8 mouse cellular contexts compared by ENCODE assay signal in the genomic region with DNA sequence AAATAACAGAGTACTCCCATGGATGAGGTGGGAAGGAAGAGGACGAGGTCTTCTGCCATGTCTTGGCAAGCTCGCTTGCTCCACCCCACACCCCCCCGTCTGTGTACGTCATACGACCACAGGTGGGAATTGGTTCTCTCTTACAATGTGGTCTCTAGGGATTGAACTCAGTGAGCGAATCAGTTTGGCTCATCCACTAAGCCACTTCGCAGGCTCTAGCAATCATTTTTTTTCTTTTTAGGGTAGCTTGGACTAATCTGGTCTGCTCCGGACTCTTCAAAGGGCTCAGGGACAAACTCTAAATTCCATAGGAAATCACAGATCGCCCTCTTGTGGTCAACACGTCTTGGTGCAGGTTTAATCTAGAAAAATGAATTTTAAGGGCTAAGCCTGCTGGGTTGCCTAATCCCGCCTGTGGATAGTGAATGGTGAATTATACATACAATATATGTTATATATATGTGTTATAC. TPM values are rescaled to one million over a fixed set of nuclear protein-coding genes. Genes with fewer than 3 reads are reported as not detected.
DNase-seq lines count a peak whose midpoint lies in the region; ATAC-seq lines count a peak whose summit lies in the region.

No protein-coding gene starts in this region.

- peak overlapping the region; percentile 62 for H3K4me2 ChIP-seq in heart, embryonic 15.5 days
- H3K4me2 ChIP-seq in stomach, embryonic 14.5 days (replicated peaks; ENCODE audit: low read depth, low read length), result peak overlapping the region; percentile 42

- H3K4me3 ChIP-seq in heart, embryonic 15.5 days, result peak overlapping the region; percentile 43
- H3K4me3 ChIP-seq in stomach, embryonic 14.5 days (ENCODE audit: low read depth, low read length), result peak overlapping the region; percentile 16; the same call in 1 of the 2 replicates

- DNase-seq in adrenal gland, adult 8-10 months, result peak; percentile 23
- DNase-seq in adrenal gland, postnatal 4 days (ENCODE audit: low spot score in 2 of 2), result no peak
- peak; percentile 95 for DNase-seq in MN1 (ENCODE audit: low spot score)
- peak; percentile 87 for DNase-seq in embryo, embryonic 10 days (ENCODE audit: low spot score)
- peak; percentile 54 for DNase-seq in kidney, postnatal 10 days

- peaks cover 1% of the 10 kb centered on the region; the same call in 1 of the 2 replicates for H3K36me3 ChIP-seq in heart, embryonic 15.5 days
- peaks cover 3% of the 10 kb centered on the region for H3K36me3 ChIP-seq in stomach, embryonic 14.5 days (ENCODE audit: control insufficient read depth, insufficient read depth, low read length)

- H3K9me3 ChIP-seq in heart, embryonic 15.5 days (replicated peaks), result no peaks in the 10 kb centered on the region
- no peaks in the 10 kb centered on the region for H3K9me3 ChIP-seq in stomach, embryonic 14.5 days (ENCODE audit: control insufficient read depth, low read depth, low read length)

- 9% methylated on average over 11 of the region's 11 CpGs for WGBS in heart, embryonic 15.5 days
- 11% methylated on average over 11 of the region's 11 CpGs for whole genome bisulfite sequencing in stomach, embryonic 14.5 days

- H3K27ac ChIP-seq in heart, embryonic 15.5 days, result no peak overlapping the region
- no peak overlapping the region for H3K27ac ChIP-seq in stomach, embryonic 14.5 days (ENCODE audit: low read length)

- H3K27me3 ChIP-seq in heart, embryonic 15.5 days, result no peaks in the 10 kb centered on the region
- H3K27me3 ChIP-seq in stomach, embryonic 14.5 days (ENCODE audit: control insufficient read depth, insufficient read depth, low read length), result no peaks in the 10 kb centered on the region

- peaks cover 14% of the 10 kb centered on the region for H3K4me1 ChIP-seq in heart, embryonic 15.5 days (replicated peaks)
- no peaks in the 10 kb centered on the region for H3K4me1 ChIP-seq in stomach, embryonic 14.5 days (ENCODE audit: control insufficient read depth, insufficient read depth, low read length)

- ATAC-seq in heart, embryonic 15.5 days (replicated peaks; ENCODE audit: insufficient number of reproducible peaks, insufficient read depth, low FRiP score, low read depth), result peak; percentile 45
- peak; percentile 93 for ATAC-seq in megakaryocyte progenitor cell, adult 5-6 weeks (replicated peaks; ENCODE audit: poor library complexity)
- peak; percentile 57; the same call in 1 of the 2 replicates for ATAC-seq in stomach, embryonic 14.5 days (ENCODE audit: insufficient number of reproducible peaks, insufficient read depth, low FRiP score, low read depth)

- H3K9ac ChIP-seq in heart, embryonic 15.5 days, result 0 out of 2 replicates have a peak overlapping the region, but pooled peaks have one; percentile 34
- no peak overlapping the region for H3K9ac ChIP-seq in stomach, embryonic 14.5 days (replicated peaks; ENCODE audit: low read depth, low read length)

RNA-seq across cellular contexts. Expression of a gene that starts 14.8 kb away (rescaled TPM):
- 10 to 100 TPM; 39.3 to 42.6 (median 41.5) TPM for total RNA-seq in adrenal gland, adult 8-10 months (2022)
- 10 to 100 TPM; 53.2 to 57.6 TPM for total RNA-seq in adrenal gland, postnatal 4 days (2021)
- polyA plus RNA-seq in heart, embryonic 15.5 days (2015; fragmentation: Nextera tagmentation; extraction: Ambion mirVana), result 37.5 and 43.6 TPM in 2 replicates
- total RNA-seq in megakaryocyte progenitor cell, adult 5-6 weeks (2015), result 67.5 and 68.1 TPM in 2 replicates
- total RNA-seq in megakaryocyte progenitor cell, adult 5-6 weeks (2017), result 109 and 137 TPM in 2 replicates
- polyA plus RNA-seq in stomach, embryonic 14.5 days (2014; fragmentation: Nextera tagmentation; extraction: Ambion mirVana), result 75.8 and 81.6 TPM in 2 replicates

RNA-seq across cellular contexts. Expression of a gene that starts 29.0 kb away (rescaled TPM):
- not detected for total RNA-seq in adrenal gland, adult 8-10 months (2022)
- not detected for total RNA-seq in adrenal gland, postnatal 4 days (2021)
- polyA plus RNA-seq in heart, embryonic 15.5 days (2015; fragmentation: Nextera tagmentation; extraction: Ambion mirVana), result not detected in 2 replicates
- not detected in 2 replicates for total RNA-seq in megakaryocyte progenitor cell, adult 5-6 weeks (2015)
- total RNA-seq in megakaryocyte progenitor cell, adult 5-6 weeks (2017), result not detected in 2 replicates
- not detected in 2 replicates for polyA plus RNA-seq in stomach, embryonic 14.5 days (2014; fragmentation: Nextera tagmentation; extraction: Ambion mirVana)

Comparison
In these comparisons a context has a peak if more than half of its experiments do, and no peak if none do; other contexts are left out.
1. DNase-seq: peak in adrenal gland, adult 8-10 months (single experiment), MN1 (single experiment), embryo, embryonic 10 days (single experiment) and kidney, postnatal 10 days (single experiment); none in adrenal gland, postnatal 4 days (0 of 2).
2. Peak in every context shown above with its lines, with median percentiles within 50 percentile points of each other: ATAC-seq.